Mouse (Mus musculus) left cerebral cortex, postnatal 10 days (tissue): ENCODE measurements around the gene Kalrn. TPM values are rescaled to one million over a fixed set of nuclear protein-coding genes. Genes with fewer than 3 reads are reported as not detected.
"Not testable (repeated sequence)": the region's sequence is repeated elsewhere in the genome, so short reads cannot be mapped to it uniquely, and the experiment has no call there.

Source experiments
- DNase-seq, 2 experiments: peaks; one replicate each; pipeline ENCODE4 v3.0.0; 2021 to 2022; ENCODE audit warnings: low spot score in 2 of 2, mixed read lengths in 1 of 2; ENCODE audit errors: extremely low spot score in 1 of 2
- intact Hi-C: fragments of 180-260 bp; cut with DNase I; formaldehyde crosslinking; loops from one replicate; pipeline ENCODE4 v1.15.1; 2025
- total RNA-seq, 2 experiments: library from RNA; stranded (reverse); gene quantifications; 2 replicates each; pipeline ENCODE4 v1.2.3; 2021

Kalrn gene
- total RNA-seq, 2 experiments from 2014 or later: 318 to 335 TPM

DNA sequence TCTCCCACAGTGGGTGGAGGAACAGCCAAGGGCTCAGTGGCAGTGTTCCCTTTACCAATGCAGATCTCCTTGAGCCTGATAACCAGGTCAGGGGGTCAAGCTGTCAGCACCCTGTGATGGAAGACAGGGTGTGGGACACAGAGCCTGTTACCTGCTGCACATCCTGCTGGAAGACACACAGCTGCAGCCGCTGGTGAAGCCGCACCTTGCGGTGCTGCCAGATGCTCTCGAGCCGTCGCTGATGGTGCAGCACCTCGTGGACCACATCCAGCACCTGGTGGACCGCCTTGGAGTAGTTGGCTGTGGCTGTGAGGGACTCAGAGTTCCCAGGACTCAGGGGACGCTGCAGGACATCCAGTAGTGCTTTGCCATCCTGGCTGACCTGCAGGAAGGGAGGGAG is 265.9 kb downstream of the Kalrn start:
- intact Hi-C loops: no loop called here
- no peak for DNase-seq

DNA sequence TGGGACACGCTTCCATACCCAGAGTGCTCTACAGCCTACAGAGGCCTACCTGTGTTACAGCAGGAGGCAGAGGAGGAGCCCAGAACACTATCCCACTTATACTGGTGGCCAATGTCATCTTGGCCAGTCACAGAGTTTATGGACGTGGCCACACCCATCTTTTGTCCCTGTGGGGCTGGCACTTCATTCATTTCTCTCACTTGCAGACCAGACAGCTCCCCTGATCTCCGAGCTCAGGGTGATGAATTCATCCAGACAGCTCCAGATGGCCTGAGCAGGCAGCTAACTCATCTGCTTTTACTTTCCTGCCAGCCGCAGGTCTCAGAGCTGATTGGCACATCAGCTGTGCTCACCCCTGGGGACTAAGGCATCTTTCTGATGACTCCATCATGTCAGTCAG is 267.7 kb downstream of the Kalrn start:
- DNase-seq: no peak
- intact Hi-C loops: no loop called here

DNA sequence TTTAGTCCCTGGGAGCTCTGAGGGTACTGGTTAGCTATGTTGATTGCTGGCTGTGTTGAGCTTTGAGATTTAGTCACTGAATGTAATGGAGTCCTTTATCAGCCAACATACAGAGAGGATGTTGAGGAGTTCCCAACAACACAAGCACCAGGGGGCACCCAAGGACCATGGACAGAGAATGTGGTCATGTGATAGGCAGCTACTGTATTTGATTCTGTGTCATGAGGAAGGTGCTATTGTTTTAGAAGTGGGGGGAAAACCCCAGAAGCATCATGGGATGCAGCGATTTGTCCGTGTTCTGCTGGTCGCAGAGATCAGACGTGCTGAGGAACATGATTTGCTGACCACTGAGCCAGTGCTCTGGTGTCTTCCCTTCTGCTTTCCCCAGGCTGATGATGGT is 269.5 kb downstream of the Kalrn start:
- intact Hi-C loops: not testable (repeated sequence)

DNA sequence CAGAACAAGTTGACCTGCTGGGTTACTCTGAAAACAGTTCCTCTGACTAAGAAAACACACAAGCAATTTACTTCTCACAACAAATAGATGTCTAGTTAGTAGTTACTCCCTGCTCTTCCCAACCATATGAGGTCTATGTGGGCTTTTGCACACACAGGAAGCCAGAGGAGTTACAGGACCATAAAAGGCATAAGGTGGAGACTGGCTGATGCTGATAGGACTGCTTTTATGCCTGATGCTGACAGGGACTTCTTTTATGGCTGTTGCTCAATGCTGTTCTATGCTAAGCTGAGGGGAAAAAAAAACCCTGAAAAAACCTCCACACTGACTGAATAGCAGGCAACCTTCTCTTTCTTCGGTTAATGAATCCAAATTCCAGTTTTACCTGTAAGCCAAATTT is 270.8 kb downstream of the Kalrn start:
- intact Hi-C loops: no loop called here
- no peak for DNase-seq

More for the DNA sequence above, 269.5 kb downstream of the Kalrn start:
- not testable (repeated sequence) for DNase-seq

DNA sequence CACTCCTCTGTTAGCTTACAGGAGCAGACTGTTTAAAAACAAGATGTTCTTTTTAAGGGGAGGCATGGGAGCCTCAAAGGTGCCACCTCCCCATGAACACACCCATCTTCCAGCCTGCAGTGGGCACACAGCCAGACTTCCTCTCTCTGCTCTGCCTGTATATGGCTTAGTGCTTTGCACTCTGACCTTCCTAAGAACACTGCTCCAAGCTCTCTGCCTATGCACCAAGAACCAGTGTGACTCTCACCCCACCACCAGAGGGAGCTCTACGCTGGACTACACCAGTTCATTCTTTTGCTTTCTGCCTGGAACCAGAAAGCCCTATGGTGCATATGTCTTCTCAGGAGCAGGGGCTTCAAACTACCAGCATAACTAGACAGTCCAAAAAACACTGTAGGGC is 271.3 kb downstream of the Kalrn start:
- peak in 1 of 2 experiments; percentile 40 for DNase-seq
- intact Hi-C loops: no loop called here

DNA sequence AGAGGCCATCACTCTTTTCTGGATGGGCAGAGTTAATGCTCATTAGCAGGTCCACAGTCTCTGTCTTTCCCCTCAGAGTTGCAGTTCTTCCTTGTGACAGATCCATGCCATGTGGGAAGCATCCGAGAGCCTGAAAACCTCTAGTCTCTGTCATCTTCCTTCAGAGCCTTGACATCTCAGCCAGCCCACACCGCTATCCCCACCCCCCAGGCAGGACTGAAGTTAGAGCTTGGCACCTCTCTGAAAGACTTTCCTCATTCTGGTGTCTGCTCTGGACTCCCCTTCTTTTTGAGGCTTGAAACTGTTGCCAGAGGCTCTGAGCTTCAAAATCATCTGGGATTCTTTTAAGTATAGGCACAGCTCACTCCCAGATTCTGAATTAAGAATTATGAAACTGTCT is 274.1 kb downstream of the Kalrn start:
- DNase-seq: no peak
- intact Hi-C loops: loop anchor here (10.0 kb wide), 1 partner anchor 174 kb away; no protein-coding TSS in a partner anchor

DNA sequence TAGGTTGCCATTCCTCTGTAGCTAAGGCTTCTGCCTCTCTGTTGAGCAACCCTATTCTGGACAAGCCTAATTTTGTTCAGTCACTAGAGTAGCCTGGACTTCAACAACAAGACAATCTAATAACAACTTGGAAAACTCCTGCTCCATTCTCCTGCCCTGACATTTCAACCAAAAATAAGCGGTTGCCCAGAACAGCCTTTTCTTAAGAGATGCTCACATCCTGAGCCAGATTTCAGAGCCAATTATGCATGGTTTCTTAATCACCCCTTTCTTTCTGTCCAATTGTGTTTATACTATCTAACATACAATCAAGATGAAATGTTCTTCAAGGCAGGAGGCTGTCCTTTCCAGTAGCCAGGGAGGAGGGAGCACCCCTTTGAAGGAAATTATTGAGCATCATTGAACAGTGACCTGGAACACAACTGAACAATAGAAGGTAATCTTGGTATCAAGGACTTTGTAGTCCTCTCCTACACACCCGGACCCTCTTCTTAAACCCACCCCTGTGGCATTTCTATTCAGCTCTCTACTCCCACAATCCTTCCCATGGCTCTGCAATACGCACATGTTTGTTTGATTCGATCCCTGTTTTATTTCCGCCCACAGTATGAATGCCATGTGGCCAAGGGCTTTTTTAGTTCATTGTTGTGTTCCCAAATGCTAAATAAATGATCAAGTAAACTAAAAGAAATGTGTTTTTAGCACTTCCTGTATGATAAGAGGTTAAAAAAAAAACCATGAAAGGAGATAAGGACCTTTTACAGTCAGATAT is 275.2 kb downstream of the Kalrn start:
- intact Hi-C loops: loop anchor here (10.0 kb wide), 1 partner anchor 173 kb away; no protein-coding TSS in a partner anchor
- DNase-seq: no peak

DNA sequence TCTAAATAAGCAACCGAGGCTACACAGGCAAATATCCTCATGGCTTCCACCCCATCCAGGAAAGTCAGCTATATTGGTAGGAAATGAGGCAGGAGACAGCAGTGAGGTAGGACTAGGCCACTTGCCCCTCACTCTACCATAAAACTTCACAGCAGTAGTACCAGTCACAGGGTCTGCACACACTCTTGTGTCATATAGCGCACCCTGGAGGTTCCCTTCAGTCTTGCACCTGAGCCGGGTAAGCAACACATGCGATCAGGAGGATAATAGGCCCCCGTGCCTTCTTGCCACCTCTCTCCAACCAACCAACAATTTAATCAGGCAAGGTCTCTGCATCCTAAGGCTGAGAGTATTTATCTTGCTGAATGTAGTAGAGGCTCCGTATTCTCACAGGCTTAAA is 278.8 kb downstream of the Kalrn start:
- DNase-seq: no peak
- intact Hi-C loops: loop anchor here (10.0 kb wide), 1 partner anchor 170 kb away; no protein-coding TSS in a partner anchor

DNA sequence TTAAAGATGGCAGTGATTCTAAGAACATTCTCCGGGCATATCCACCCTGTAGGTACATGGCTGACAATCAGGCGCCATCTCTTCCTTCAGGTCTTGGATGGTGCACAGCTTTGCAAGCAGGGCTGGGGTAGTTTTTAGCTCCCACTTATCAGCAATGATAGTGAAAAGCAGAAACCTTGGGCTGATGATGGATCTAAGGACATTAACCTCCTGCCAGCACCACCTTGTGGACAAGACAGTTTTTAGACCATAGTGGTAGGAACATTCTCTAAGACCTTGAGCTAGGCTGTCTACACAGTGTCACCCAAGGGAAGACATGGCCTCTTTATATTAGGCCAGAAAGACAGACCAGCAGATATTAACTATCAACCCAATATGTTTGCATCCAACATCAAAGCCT is 279.7 kb downstream of the Kalrn start:
- no peak for DNase-seq
- intact Hi-C loops: loop anchor here (10.0 kb wide), 1 partner anchor 169 kb away; no protein-coding TSS in a partner anchor

DNA sequence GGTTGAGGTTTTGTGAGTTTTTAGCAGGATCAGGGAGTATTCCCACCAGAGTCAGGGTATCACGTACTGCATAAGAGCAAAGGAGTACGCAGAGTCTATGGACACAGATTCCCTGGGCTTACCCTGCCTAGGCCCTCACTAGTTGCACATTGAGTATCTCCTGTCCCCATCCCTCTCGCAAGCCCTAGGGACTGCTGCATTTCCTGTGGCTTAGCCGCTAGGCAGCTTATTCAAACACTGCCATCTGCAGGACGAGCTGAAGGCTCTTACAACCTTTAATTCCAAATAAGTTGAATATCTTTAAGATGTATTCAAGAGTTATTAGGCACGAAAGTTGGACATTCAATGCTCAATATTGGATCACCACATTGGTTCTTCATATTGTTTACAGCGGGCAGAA is 283.7 kb downstream of the Kalrn start:
- DNase-seq: no peak
- intact Hi-C loops: loop anchor here (1.0 to 10.0 kb wide), 2 partner anchors 96 to 285 kb away; no protein-coding TSS in a partner anchor

DNA sequence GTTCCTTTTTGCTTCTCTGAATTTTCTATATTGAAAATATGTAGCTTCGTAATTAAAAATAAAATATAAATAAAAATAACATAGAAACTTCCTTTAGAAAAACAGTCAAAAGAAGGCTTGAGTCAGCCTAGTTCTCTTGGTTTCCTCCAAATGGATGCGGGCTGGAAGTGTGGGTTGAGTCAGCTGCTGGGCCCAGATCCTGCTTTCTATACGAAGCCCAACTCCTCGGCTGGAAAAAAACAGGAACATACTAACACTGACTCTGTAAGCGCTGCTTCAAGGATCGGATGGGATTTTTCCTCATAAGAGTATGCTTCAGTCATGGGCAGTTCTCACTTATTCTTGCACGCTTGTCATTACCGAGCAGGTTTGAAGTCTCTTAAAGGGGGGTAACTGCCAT is 291.3 kb downstream of the Kalrn start:
- intact Hi-C loops: loop anchor here (10.0 kb wide), 1 partner anchor 277 kb away; no protein-coding TSS in a partner anchor
- no peak for DNase-seq

DNA sequence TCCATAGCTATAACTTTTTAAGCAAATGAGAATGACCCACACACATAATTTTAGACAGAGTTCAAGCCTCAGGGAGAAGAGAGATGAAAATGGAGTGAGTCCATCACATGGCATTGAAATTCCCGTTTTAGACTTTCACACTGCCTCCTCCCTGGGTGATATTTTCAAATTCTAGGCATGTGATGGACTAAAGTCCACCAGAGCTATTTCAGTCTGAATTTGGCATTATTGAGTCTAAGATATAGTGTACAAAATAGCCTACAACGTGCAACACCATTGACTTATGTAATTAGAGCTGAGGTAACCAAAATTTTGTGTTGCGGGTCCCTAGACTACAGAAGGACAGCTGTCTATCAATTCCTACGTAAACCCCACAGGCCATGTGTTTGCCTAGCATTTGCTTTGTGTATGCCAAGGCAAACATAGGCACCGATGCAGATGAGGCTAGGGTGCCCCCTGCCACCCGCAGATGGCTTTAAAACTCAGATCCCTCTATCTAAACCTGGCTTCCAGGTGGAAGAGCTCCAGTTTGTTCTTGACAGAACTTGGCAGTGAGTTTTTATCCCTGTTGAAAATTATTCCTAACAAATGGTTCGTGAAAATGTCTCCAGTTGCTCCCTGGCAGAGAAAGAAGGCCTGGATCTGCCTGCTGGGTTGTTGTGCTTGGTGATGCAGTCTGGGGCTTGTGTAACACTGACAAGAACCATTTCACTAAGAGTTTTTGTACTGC is 293.5 kb downstream of the Kalrn start:
- peak in 1 of 2 experiments; percentile 60 for DNase-seq
- intact Hi-C loops: loop anchor here (10.0 kb wide), 1 partner anchor 275 kb away; no protein-coding TSS in a partner anchor

DNA sequence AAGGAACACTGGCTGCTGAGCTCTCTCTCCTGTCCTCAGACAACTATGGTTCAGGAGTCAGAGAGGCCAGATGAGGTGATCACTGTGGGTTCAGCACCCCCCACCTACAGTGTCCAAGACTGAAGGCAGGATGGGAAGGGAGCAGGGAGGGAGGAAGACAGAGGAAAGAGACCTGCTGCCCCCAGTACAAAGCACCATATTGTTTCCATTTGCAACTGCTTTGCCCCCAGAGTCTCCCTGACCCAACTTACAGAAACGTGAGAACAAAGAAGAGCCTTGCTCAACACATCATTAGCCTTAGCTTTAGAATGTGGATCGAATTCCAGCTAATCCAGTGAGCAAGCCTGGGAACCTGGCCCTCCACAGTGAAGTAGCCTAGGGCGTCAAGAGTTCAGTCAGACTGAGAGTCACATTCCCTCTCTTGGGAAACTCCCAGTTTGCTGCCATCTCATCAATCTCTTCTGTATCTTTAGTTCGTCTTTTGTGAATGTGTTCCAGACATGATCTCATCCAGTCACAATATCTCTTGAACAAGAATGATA is 295.0 kb downstream of the Kalrn start:
- intact Hi-C loops: no loop called here
- DNase-seq: no peak

DNA sequence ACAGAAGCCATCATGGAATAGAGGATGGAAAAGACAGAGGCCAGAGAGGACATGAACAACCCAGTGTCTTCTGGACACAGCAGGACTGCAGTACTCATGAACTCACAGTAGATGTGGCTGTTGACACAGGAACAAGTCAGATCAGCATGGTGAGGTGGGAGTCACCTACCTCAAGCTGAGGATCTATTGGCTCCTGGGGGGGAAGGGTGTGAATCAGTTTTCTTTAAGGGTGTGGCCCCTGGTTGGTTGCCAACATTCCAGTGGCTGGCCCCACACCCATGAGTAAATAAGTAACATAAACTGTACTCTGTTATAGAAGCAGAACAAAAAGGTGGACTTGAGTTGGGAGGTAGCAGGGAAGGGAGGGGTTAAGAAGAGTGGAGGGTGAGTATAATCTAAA is 298.7 kb downstream of the Kalrn start:
- intact Hi-C loops: no loop called here
- no peak for DNase-seq

DNA sequence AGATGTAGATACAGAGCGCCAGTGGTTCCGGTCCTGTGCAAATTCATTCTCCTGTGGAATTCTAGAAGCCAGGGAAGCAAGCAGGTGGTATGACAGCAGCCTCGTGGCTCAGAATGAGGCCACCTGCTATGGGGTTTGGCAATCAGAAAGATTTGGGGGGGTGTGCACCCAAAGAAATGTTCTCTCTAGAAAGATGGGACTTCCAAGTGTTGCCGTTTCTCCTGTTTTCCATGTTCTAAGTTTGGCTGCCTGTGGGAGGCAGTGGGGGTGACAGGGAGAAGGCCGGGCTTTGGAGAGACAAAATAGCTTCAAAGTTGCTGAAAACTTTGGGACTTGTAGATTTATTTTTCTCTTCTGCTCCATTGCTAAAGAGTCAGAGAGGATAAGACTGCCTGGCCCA is 301.9 kb downstream of the Kalrn start:
- no peak for DNase-seq
- intact Hi-C loops: no loop called here

DNA sequence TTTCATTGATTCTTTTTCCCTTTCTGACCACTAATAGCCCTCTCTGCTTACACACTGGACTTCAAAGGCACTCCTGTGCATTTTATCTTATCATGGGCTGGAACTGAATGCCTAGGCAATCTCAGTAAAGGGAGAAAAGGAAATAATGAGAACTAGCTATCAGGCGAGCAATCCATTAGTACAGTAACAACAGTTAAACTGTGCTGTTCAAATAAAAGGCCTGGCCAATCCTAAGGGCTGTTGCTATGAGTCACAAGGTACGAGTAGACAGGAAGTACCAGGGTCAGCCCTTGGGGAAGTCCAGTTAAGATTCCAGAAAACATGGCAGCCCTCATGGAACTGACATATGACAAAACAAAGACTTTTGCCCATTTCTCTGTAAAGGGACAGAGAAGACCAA is 302.7 kb downstream of the Kalrn start:
- intact Hi-C loops: no loop called here
- no peak for DNase-seq

DNA sequence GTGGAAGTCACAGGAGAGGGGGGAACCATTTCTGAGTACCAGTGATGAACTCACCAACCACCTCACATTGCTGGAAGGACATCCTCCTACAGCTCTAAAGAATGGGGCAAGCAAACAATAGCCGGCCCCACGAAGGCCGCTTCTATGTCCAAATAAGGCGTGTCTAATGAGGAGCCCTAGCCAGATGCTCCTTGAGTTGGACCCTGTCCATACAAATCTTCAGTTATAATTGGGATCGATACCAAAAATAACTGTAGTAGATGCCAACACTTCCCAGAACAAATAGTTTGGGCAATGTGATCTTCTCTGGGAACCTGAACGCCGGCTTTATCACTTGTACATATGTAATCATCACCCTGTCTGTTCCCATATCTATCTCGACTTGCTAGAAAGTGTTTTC is 303.7 kb downstream of the Kalrn start:
- intact Hi-C loops: no loop called here
- DNase-seq: no peak

DNA sequence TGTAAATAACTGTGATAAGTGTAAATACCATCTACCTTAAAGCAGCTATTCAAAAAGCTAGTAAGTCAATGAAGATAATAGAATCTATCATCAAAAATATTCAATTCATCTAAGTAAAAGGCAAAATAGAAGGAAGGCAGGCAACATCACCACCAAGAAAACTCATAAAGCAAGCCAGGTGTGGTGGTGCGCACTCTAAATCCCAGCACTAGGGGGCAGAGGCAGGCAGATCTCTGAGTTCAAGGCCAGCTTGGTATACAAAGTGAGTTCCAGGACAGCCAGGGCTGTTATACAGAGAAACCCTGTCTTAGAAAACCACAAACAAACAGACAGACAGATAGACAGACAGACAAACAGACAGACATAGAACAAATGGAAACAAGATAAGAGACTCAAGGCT is 305.6 kb downstream of the Kalrn start:
- DNase-seq: no peak
- intact Hi-C loops: no loop called here

DNA sequence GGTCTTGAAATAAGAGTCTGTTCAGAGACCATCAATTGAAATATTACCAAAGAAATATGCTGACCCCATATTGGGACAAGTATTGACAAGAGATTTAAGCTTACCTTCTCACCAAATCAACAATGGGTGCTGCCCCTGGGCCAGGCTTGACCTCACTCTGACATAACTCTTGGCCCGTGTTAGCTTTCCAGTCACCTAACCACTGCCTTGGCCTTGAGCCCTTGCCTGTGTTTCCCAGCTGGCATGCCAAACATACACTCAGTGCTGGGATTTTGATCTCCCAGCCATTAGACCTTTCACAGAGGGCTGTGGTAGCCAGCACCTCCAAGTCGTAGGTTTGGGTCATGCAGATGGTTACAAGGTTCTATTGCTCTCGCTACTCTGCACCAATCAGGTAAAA is 308.7 kb downstream of the Kalrn start:
- DNase-seq: no peak
- intact Hi-C loops: no loop called here
